In the genomic region with DNA sequence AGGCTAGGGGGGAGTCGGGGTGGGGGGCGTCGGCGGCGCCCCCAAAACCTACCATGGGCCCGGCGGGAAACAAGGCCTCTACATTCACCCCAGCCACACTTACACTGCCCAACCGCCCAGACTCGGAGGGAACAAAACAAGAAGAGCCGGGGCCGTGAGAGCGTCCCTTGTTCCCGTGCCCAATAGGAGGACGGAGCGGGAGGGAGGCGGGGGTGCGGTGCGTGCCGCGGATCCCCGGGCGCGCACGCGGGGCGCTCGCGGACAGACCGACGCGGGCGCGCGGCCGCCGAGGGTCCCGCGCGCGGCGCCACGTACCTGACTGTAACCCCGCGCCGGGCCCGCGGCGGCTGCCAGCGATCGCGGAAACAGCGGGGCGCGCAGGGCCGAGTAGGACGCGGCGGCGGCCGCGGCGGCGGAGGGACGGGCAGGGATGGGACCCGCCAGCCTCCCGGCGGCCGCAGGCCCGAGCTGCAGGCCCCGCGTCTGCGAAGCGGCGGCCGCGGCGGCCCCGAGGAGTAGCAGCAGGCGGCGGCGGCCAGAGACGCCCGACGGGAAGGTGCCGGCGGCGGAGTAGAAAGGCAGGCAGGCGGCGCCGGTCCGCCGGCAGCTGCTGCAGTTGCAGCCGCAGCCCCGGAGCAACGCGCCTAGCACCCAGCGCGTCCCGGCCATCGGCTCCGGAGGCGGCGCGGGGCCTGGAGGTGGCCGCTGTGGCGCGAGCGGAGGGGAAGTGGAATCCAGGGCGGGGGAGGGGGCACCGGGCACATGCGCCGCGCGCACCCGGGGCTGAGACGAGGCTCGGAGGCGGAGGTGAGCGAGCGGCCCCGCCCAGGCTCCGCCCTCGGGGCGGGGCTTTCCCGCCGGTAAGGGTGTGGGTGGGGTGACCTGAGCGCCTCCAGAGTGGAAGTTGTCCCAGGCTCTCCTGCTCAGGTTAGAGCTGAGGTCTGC, we compare ENCODE assay signal across 1 mouse cellular context.
TF ChIP-seq lines count a peak whose summit lies in the region.

A gene (minus strand): TSS at position 729 of the 945 bp plus-strand sequence.

TF ChIP-seq in MEL, 35 proteins besides CTCF, POLR2A, EP300 and RAD21 (continued from another document):
- TF ChIP-seq MAZ (IDR thresholded peaks at IDR 0.05; ENCODE audit: low read depth, low read length), result peak; percentile 72; the same call in 1 of the 2 replicates
- peak; percentile 64; the same call in 1 of the 2 replicates for TF ChIP-seq POLR2AphosphoS2 (IDR thresholded peaks at IDR 0.05; ENCODE audit: low read length)
- TF ChIP-seq CHD1 (IDR thresholded peaks at IDR 0.05; ENCODE audit: low read depth, low read length), result no peak
- no peak for TF ChIP-seq SMC3 (IDR thresholded peaks at IDR 0.05; ENCODE audit: low read depth, low read length)
- no peak for TF ChIP-seq TAL1 (IDR thresholded peaks at IDR 0.05; ENCODE audit: low read length)
- no peak for TF ChIP-seq ZC3H11A (IDR thresholded peaks at IDR 0.05; ENCODE audit: low read depth, low read length)
- TF ChIP-seq GABPA (IDR thresholded peaks at IDR 0.05; ENCODE audit: low read depth, low read length), result no peak
- TF ChIP-seq SIN3A (IDR thresholded peaks at IDR 0.05; ENCODE audit: low read length), result peak; percentile 11; the same call in 1 of the 2 replicates
- TF ChIP-seq HCFC1 (IDR thresholded peaks at IDR 0.05; ENCODE audit: low read depth, low read length), result peak; percentile 53; the same call in 1 of the 2 replicates
- no peak; the same call in 1 of the 2 replicates for TF ChIP-seq KAT2A (conservative IDR thresholded peaks at IDR 0.05; ENCODE audit: low read depth, low read length)
- no peak for TF ChIP-seq USF2 (IDR thresholded peaks at IDR 0.05; ENCODE audit: borderline replicate concordance in 1 of 2, insufficient read depth in 1 of 2, low read depth in 1 of 2, low read length in 2 of 2)
